Mouse (Mus musculus): ENCODE measurements around the gene RPS10-NUDT3. TPM values are rescaled to one million over a fixed set of nuclear protein-coding genes. Genes with fewer than 3 reads are reported as not detected.
A peak's percentile ranks its signal among the peaks of the same experiment; 100 is the strongest.

The RPS10-NUDT3 gene
- polyA plus RNA-seq, 1 experiment from 2014 or later = not detected

DNA sequence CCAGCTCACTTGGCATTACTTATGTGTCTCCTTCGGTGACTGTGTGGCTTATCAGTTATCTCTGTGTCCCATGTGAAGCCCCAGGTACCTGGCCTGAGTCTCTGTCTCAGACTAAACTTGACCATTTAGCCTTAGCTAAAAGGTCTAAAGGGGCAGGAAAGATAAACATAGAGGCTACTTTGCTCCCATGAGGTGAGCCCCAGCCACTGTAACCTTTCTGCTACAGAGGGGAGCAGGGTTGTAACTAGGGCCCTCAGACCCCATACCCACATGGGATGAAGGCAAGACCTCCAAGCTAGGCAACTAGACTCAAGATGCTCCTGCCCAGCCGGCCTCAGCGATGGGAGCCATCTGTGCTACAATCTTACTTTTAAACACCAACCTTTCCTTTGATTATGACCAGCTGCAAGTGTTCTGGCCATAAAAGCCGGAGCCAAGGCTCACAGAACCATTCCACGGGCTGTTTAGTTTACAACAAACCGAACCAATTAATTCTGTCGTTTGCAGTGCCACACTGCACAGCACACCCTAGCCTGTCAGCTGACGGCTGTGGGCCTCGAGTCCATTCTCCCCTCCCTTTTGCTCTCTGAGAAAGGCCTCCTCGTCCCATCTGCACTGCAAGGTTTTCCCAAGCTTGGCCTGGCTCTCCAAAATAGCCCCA is 59.8 kb downstream of the RPS10-NUDT3 start:
- Histone ChIP-seq H3K27me3 (replicated peaks; ENCODE audit: low read depth, poor library complexity, severe bottlenecking) (no peaks in the 10 kb centered on the region), H3K36me3 (replicated peaks) (peaks cover 72% of the 10 kb centered on the region), H3K4me3 (no peak overlapping the region), H3K9me3 (no peaks in the 10 kb centered on the region), H3K4me1 (no peaks in the 10 kb centered on the region), H3K27ac (replicated peaks) (no peak overlapping the region)
- DNase-seq (ENCODE audit: low spot score) = no peak
- 88% methylated on average over 10 of the region's 10 CpGs for WGBS

DNA sequence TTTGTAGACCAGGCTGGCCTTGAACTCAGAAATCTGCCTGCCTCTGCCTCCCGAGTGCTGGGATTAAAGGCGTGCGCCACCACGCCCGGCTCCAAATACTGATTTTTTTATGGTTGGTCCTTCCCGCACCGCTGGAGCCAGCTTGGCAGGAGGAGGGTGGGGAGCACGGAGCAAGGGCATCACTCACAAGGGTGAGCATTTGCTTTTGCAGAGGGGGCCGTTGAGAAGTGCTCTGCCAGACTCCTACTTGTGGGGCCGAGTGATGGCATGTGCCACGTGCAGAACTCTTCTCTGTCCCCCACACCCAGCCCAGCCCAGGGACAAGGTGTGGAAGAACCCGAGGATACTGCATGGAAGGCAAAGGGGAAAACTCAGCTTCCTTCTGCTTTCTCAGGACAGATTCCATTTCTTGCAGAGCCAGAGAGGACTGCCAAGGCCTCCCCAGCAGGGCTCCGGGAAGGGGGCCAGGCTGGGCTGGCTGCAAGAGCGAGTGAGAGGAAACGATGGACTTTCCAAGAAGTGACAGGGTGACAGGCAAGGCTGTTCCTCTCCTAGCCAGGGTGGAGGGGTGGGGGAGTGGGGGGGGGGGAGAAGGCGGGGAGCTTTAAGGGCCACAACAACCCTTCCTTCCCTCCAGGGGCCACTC is 60.4 kb downstream of the RPS10-NUDT3 start:
- Histone ChIP-seq H3K27me3 (replicated peaks; ENCODE audit: low read depth, poor library complexity, severe bottlenecking) (no peaks in the 10 kb centered on the region), H3K4me3 (no peak overlapping the region), H3K27ac (replicated peaks) (no peak overlapping the region), H3K4me1 (no peaks in the 10 kb centered on the region), H3K36me3 (replicated peaks) (peaks cover 66% of the 10 kb centered on the region), H3K9me3 (no peaks in the 10 kb centered on the region)
- no peak for DNase-seq (ENCODE audit: low spot score)
- WGBS = 92% methylated on average over 16 of the region's 16 CpGs

DNA sequence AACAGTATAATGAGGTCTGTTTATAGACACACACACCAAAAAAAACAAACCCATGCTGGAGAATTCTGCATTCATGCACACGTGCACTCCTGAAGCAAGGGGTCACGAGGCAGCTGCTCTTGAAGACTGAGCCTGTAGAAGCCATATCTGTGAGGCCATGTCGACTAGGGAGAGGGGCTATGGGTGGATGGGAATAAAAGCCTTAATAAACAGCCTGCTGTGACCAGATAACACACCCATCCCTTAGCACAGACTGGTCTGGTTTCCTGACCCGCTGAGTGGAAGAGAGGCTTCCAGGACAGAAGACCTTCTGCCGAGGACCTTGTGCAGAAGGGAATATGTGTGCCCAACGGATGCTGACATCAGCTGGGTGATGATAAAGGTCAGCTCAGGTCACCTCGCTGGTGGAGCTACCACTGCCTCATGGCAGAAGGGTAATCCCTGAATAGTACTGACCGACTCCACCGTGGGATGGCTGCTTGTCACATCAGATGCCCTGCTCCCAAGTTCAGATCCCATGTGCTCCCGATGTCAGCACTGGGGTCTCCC is 61.2 kb downstream of the RPS10-NUDT3 start:
- Histone ChIP-seq H3K36me3 (replicated peaks) (peaks cover 58% of the 10 kb centered on the region), H3K9me3 (no peaks in the 10 kb centered on the region), H3K27me3 (replicated peaks; ENCODE audit: low read depth, poor library complexity, severe bottlenecking) (no peaks in the 10 kb centered on the region), H3K4me3 (no peak overlapping the region), H3K4me1 (no peaks in the 10 kb centered on the region), H3K27ac (replicated peaks) (no peak overlapping the region)
- no peak for DNase-seq (ENCODE audit: low spot score)
- 89% methylated on average over 10 of the region's 10 CpGs for WGBS

DNA sequence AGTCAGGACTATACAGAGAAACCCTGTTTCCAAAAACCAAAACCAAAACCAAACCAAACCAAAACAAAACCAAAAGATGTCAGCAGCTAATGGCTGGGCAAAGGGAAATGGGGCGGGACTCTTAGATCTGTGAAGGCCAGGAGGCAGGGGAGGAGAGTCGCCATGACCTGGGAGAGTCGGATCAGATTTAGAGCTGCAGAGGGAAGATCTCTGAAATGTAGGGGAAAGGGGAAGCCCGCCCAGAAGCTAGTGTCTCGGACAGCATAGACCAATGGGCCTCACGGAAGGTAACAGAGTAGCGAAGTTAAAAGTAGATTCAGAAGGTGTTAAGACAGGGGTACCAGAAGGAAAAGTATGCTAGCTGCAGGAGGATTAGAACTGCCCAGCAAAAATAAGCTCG is 63.7 kb downstream of the RPS10-NUDT3 start:
- WGBS = 78% methylated on average over 8 of the region's 8 CpGs
- no peaks in the 10 kb centered on the region for H3K9me3 ChIP-seq
- no peak overlapping the region for H3K27ac ChIP-seq (replicated peaks)
- DNase-seq (ENCODE audit: low spot score) = no peak
- peaks cover 8% of the 10 kb centered on the region for H3K4me1 ChIP-seq
- no peak overlapping the region for H3K4me3 ChIP-seq
- peaks cover 34% of the 10 kb centered on the region for H3K36me3 ChIP-seq (replicated peaks)
- no peaks in the 10 kb centered on the region; the same call in 1 of the 2 replicates for H3K27me3 ChIP-seq (replicated peaks; ENCODE audit: low read depth, poor library complexity, severe bottlenecking)

DNA sequence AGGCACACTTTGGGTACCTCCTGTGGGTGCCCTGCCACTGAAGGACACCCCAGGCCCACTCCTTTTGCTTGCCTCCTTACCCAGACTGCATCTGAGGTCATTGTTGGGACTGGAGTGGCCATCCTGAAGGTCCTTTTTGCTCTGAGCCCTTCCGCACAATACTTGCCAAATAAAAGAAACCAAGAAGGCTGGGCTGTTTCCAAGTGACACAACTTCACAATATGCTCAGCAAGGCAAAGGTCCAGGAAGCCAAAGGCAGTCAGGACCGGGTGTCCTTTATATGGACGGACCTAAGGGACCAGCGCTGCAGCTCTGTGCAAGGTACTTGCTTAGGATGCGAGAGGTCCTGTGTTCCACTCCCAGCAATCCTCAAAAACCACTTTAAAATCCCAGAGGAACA is 66.8 kb downstream of the RPS10-NUDT3 start:
- no peaks in the 10 kb centered on the region; the same call in 1 of the 2 replicates for H3K27me3 ChIP-seq (replicated peaks; ENCODE audit: low read depth, poor library complexity, severe bottlenecking)
- DNase-seq (ENCODE audit: low spot score) = no peak
- 90% methylated on average over 5 of the region's 5 CpGs for WGBS
- no peak overlapping the region for H3K4me3 ChIP-seq
- no peaks in the 10 kb centered on the region for H3K9me3 ChIP-seq
- H3K4me1 ChIP-seq = peaks cover 34% of the 10 kb centered on the region
- peaks cover 19% of the 10 kb centered on the region for H3K36me3 ChIP-seq (replicated peaks)
- H3K27ac ChIP-seq (replicated peaks) = no peak overlapping the region

DNA sequence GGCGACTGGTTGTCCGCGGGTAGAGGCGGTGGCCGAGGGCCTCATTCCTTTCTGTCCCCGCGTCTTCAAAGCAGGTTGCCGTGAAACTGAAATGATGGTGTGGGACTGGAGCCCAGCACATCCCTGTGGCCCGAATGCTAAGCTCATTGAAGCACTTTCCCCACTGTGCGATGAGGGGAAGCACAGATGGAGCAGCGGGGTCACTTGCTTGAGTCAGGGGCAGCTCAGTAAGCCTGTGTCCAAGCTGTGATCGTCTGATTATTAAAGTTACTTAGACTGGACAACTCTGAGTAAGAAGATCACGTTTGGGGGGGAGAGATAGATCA is 69.1 kb downstream of the RPS10-NUDT3 start:
- WGBS = under 1% methylated on average over 13 of the region's 13 CpGs
- no peaks in the 10 kb centered on the region; the same call in 1 of the 2 replicates for H3K27me3 ChIP-seq (replicated peaks; ENCODE audit: low read depth, poor library complexity, severe bottlenecking)
- peaks cover 28% of the 10 kb centered on the region for H3K36me3 ChIP-seq (replicated peaks)
- DNase-seq (ENCODE audit: low spot score) = no peak
- H3K4me1 ChIP-seq = peaks cover 48% of the 10 kb centered on the region
- peak overlapping the region; percentile 85 for H3K27ac ChIP-seq (replicated peaks)
- peak overlapping the region; percentile 71 for H3K4me3 ChIP-seq
- no peaks in the 10 kb centered on the region for H3K9me3 ChIP-seq

DNA sequence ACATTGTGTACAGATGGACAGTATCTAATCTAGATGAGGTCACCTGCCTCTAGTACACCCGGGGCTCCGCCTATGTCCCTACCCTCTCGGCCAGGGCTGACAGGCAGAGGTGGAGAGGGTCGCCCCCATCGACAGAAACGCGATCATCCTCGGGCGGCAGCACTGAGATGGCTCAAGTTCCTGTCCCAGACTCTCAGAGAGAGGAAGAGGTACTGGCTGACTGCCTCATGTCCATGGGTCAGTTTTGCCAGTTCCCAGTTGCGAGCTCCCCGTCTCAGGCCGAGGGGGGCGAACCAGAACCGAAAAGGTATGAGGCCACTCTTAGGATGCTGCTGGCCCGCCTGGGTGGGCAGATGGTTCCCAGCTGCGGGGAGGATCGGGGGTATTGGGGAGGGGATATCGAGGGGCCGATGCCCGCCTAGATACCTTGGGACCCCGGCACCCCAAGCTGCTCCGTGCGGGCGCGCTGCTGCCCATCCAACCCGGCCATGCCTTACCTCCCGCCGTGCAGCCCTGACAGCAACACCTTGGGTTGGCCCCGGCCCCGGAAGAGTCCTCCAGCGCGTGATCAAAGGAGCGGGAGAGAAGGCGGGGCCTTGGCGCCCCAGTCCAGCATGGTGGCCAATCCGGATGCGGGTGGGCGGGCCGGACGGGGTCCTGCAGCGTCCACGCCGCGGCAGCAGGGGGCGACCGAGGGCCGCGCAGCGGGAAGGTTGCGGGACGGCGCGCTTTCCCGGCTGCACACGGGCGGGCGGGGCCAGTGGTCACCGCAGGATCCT is 69.7 kb downstream of the RPS10-NUDT3 start, which contains the start of gene AI413582:
Gene AI413582, minus strand, starts transcription at position 594 of the 779 bp plus-strand sequence.
- Histone ChIP-seq H3K9me3 (no peaks in the 10 kb centered on the region), H3K36me3 (replicated peaks) (peaks cover 34% of the 10 kb centered on the region), H3K27ac (replicated peaks) (peak within 1 kb of the TSS; percentile 85), H3K4me3 (peak within 1 kb of the TSS; percentile 71), H3K27me3 (replicated peaks; ENCODE audit: low read depth, poor library complexity, severe bottlenecking) (no peaks in the 10 kb centered on the region; the same call in 1 of the 2 replicates), H3K4me1 (peaks cover 53% of the 10 kb centered on the region)
- WGBS = under 1% methylated on average over 58 of the region's 58 CpGs
- DNase-seq (ENCODE audit: low spot score) = peak; percentile 98

DNA sequence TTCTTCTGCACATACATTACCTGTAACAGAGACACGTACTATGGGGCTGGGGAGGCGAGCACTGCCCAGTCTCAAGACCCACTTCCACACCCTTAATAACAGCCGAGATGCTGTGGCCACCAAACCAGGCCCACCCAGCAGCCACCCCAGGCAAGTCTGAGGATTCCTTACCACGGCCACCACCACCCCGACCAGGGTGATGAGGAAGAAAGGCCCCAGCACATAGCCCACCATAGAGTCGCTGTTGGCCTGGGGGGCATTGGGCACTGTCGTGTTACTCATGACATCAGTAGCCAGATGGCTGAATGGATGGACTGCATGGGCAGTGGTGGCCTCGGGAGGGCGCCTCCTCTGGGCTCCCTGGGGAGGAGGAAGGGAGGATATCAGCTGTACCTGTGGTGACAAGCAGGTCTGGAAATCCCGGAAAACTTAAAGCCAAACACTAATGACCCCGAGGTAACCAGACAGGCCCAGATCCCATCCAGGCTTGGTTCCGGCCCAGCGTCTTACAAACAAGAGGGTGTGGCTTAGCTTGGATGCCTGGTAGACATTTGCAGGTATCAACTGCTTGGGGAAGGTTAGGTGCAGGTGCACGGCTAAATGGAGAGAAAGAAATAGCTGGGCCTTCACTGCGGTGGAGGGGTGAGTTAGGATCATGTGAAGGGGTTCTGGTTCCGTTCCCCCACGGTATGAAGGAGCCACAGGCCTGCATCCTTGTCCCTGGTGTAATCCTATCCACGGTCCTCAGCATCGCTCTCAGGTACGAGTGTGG is 70.4 kb downstream of the RPS10-NUDT3 start:
- WGBS = 9% methylated on average over 20 of the region's 20 CpGs
- Histone ChIP-seq H3K27me3 (replicated peaks; ENCODE audit: low read depth, poor library complexity, severe bottlenecking) (no peaks in the 10 kb centered on the region; the same call in 1 of the 2 replicates), H3K9me3 (no peaks in the 10 kb centered on the region), H3K4me3 (peak overlapping the region; percentile 71), H3K36me3 (replicated peaks) (peaks cover 41% of the 10 kb centered on the region), H3K4me1 (peaks cover 61% of the 10 kb centered on the region), H3K27ac (replicated peaks) (peak overlapping the region; percentile 85)
- peak; percentile 57 for DNase-seq (ENCODE audit: low spot score)

DNA sequence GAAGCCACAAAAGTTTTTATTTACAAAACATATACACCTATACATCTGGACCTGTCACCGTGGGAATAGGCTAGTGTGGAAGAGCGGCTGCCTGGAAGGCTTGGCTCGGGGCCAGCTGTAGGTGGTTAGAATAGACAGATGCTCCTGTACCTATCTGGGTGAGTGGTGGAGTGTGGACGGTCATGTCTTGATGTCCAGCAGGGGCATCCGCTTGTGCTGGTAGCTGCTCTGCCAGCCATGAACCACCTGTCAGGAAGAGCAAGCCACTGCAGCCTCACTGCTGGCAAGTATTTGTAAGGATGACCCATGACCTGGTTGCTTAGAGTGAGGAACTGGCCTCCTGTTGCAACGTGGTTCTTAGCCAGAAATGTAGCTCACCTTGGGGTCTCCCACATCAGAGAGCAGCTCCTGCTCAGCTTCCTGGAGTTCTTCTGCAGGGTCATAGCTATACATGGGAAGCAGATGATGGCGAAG is 71.2 kb downstream of the RPS10-NUDT3 start:
- WGBS = 47% methylated on average over 7 of the region's 7 CpGs
- H3K36me3 ChIP-seq (replicated peaks) = peaks cover 45% of the 10 kb centered on the region
- H3K4me1 ChIP-seq = peaks cover 68% of the 10 kb centered on the region
- no peaks in the 10 kb centered on the region; the same call in 1 of the 2 replicates for H3K27me3 ChIP-seq (replicated peaks; ENCODE audit: low read depth, poor library complexity, severe bottlenecking)
- DNase-seq (ENCODE audit: low spot score) = no peak
- no peak overlapping the region for H3K4me3 ChIP-seq
- no peak overlapping the region for H3K27ac ChIP-seq (replicated peaks)
- H3K9me3 ChIP-seq = no peaks in the 10 kb centered on the region

DNA sequence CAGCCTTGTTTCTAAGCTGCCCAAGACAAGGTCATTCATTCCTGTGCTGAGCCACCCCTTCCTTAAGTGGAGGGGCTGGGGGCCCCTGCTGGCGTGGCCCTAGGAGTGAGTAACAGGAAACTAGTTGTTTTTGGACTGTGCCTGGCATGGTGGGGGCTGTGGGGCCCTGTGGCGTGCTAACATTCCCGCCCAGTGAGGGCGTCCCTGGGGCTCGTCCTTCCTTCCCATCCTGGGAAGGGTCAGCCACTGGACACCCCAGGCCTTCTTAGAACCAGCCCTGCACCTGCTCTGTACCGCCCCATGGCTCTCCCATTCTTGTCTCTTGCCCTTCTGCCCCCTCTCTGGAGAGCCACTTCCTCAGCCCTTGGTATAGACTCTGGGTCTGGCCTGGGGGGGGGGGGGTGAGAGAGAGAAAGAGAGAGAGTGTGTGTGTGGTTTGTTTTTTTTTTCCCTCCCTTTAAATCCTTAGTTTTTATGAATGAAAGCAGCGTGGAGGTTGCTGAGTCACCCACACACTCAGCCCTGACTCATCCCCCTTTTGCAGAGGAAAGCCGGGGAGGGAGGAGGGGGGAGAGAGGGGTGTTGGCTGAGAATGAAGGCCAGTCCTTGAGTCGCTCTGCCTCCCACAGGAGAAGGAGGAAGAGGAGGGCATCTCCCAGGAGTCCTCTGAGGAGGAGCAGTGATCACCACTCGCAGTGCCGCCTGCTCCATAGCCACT is 73.1 kb downstream of the RPS10-NUDT3 start:
- H3K27ac ChIP-seq (replicated peaks) = 0 out of 2 replicates have a peak overlapping the region, but pooled peaks have one; percentile 48
- no peaks in the 10 kb centered on the region for H3K9me3 ChIP-seq
- no peaks in the 10 kb centered on the region for H3K27me3 ChIP-seq (replicated peaks; ENCODE audit: low read depth, poor library complexity, severe bottlenecking)
- no peak for DNase-seq (ENCODE audit: low spot score)
- 0 out of 2 replicates have a peak overlapping the region, but pooled peaks have one; percentile 13 for H3K4me3 ChIP-seq
- H3K36me3 ChIP-seq (replicated peaks) = peaks cover 45% of the 10 kb centered on the region
- 68% methylated on average over 11 of the region's 11 CpGs for WGBS
- peaks cover 83% of the 10 kb centered on the region for H3K4me1 ChIP-seq

DNA sequence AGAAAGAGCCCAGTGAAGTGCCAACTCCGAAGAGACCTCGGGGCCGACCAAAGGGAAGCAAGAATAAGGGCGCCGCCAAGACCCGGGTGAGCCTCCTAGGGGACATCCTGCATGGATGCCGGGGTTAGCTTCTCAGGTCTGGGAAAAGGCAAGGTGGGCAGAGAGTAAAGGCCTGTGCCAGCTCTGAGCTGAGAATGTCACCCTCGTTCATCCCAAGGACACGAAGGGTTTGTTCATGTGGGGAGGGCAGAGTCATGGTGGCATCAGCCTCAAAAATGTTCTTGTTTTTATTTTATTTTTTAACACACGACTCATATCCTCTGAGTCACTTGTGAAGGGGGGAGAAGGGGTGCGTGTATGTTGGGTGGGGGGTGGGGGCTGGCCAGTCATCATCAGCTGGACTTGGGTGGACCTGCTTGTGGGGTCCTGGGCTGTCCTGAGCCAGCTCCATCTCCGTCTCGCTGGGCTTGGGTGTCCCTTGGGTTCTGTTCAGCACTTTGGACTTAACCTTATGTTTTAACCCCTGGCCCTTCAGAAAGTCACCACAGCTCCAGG is 74.0 kb downstream of the RPS10-NUDT3 start:
- WGBS = 84% methylated on average over 13 of the region's 13 CpGs
- DNase-seq (ENCODE audit: low spot score) = no peak
- H3K36me3 ChIP-seq (replicated peaks) = peaks cover 45% of the 10 kb centered on the region
- H3K4me1 ChIP-seq = peaks cover 75% of the 10 kb centered on the region
- H3K27ac ChIP-seq (replicated peaks) = no peak overlapping the region
- H3K27me3 ChIP-seq (replicated peaks; ENCODE audit: low read depth, poor library complexity, severe bottlenecking) = no peaks in the 10 kb centered on the region
- 0 out of 2 replicates have a peak overlapping the region, but pooled peaks have one; percentile 8 for H3K4me3 ChIP-seq
- H3K9me3 ChIP-seq = no peaks in the 10 kb centered on the region
